In the genomic region with DNA sequence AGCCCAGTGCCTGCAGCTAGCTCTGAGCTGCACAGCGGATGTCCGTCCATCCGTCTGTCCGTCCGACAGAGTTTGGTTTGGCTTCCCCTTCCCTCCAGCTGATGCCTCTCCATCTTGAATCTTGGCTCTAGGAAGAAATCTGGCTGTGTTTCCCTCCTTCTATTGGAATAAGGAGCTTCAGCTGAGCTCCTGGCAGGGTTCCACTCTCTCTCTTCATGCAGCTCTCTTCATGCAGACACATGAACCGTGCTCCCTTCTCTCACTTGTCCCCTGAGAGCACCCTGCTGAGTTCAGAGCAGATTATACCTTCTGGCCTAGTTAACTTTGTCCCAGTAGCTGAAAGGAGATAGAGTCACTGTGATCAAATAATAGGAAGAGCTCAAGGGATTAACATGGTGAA, we compare ENCODE assay signal across 9 mouse cellular contexts.
A peak's percentile ranks its signal among the peaks of the same experiment; 100 is the strongest.
DNase-seq lines count a peak whose midpoint lies in the region; TF ChIP-seq lines count a peak whose summit lies in the region.
"Had no signal": no experiment of that assay in that cellular context is flagged by ENCODE, and none has a peak within 500 bp of the region (broad histone marks: within the 10 kb centered on the region; RNA-seq: fewer than 3 reads in every experiment).

No protein-coding gene starts in this region.

- intact Hi-C loops in gastrocnemius, adult 2 months (cut with DNase I): loop anchor here (5.0 kb wide), 2 partner anchors 83 to 193 kb away; a partner anchor contains a TSS

- no peak for DNase-seq in layer of hippocampus, adult 2 months (ENCODE audit: low spot score in 2 of 2)
- DNase-seq in layer of hippocampus, adult 9-10 months (ENCODE audit: low spot score): no peak
- DNase-seq in gastrocnemius, adult 2 months: peak; percentile 67
- peak; percentile 72 for DNase-seq in kidney, postnatal 14 days
- no peak for DNase-seq in MN1 (ENCODE audit: low spot score)
- DNase-seq in embryo, embryonic 10 days (ENCODE audit: low spot score): no peak

- peak overlapping the region; percentile 89 for H3K27ac ChIP-seq in layer of hippocampus, adult 2 months
- 0 out of 2 replicates have a peak overlapping the region, but pooled peaks have one; percentile 13 for H3K27ac ChIP-seq in brown adipose tissue, adult 24 weeks (replicated peaks; ENCODE audit: low read depth, low read length)
- peak overlapping the region; percentile 76 for H3K27ac ChIP-seq in gastrocnemius, adult 2 months
- H3K27ac ChIP-seq in small intestine, adult 2 months (ENCODE audit: insufficient read depth, low read depth, low read length): peak overlapping the region; percentile 39
- H3K27ac ChIP-seq: macrophage had no signal

- H3K27me3 ChIP-seq in small intestine, adult 2 months (ENCODE audit: control insufficient read depth, insufficient read depth, low read length): no peaks in the 10 kb centered on the region

- 72% methylated on average over 6 of the region's 6 CpGs for whole genome bisulfite sequencing in small intestine, adult 2 months

- peaks cover 21% of the 10 kb centered on the region for H3K4me1 ChIP-seq in brown adipose tissue, adult 24 weeks (ENCODE audit: control insufficient read depth, insufficient read depth, insufficient read length, low read length)
- H3K4me1 ChIP-seq in small intestine, adult 2 months (ENCODE audit: control insufficient read depth, insufficient read depth, insufficient read length, low read length): peaks cover 3% of the 10 kb centered on the region; the same call in 1 of the 2 replicates

- TF ChIP-seq POLR2A in small intestine, adult 2 months (IDR thresholded peaks at IDR 0.05; ENCODE audit: low read depth, low read length): no peak

- no peak overlapping the region; the same call in 1 of the 2 replicates for H3K4me3 ChIP-seq in layer of hippocampus, adult 2 months
- no peak overlapping the region for H3K4me3 ChIP-seq in brown adipose tissue, adult 24 weeks (ENCODE audit: insufficient read depth, low read depth, low read length)
- H3K4me3 ChIP-seq in gastrocnemius, adult 2 months: peak overlapping the region; percentile 23
- H3K4me3 ChIP-seq in small intestine, adult 2 months (ENCODE audit: low read depth, low read length): no peak overlapping the region

- no peak for TF ChIP-seq CTCF in layer of hippocampus, adult 2 months (conservative IDR thresholded peaks at IDR 0.05)
- no peak for TF ChIP-seq CTCF in gastrocnemius, adult 2 months (IDR thresholded peaks at IDR 0.05)
- no peak for TF ChIP-seq CTCF in small intestine, adult 2 months (IDR thresholded peaks at IDR 0.05; ENCODE audit: extremely low read depth, insufficient read length, insufficient replicate concordance, low read depth, low read length)

- no peaks in the 10 kb centered on the region for H3K36me3 ChIP-seq in small intestine, adult 2 months (ENCODE audit: control insufficient read depth, insufficient read depth, low read length)

Comparison
In these comparisons a context has a peak if more than half of its experiments do, and no peak if none do; other contexts are left out.
1. DNase-seq: peak in gastrocnemius, adult 2 months (single experiment) and kidney, postnatal 14 days (single experiment); none in layer of hippocampus, adult 2 months (0 of 2), layer of hippocampus, adult 9-10 months (single experiment), MN1 (single experiment) and embryo, embryonic 10 days (single experiment).
2. H3K27ac ChIP-seq: peak in every context shown above with its lines; median percentile 89 in layer of hippocampus, adult 2 months; 76 in gastrocnemius, adult 2 months; 39 in small intestine, adult 2 months; 13 in brown adipose tissue, adult 24 weeks.